Mouse (Mus musculus) cerebellum, adult 2 months (tissue): Measurements from ENCODE around the gene Dnal4. TPM values are rescaled to one million over a fixed set of nuclear protein-coding genes. Genes with fewer than 3 reads are reported as not detected.
A peak's percentile ranks its signal among the peaks of the same experiment; 100 is the strongest.

Source experiments
- DNase-seq, 2 experiments: peaks; one replicate each; pipeline ENCODE4 v3.0.0; 2021
- H3K27ac ChIP-seq: fragments of 200-500 bp; 2 replicates; pipeline ENCODE4 v1.5.1; 2012; ENCODE audit warnings: low read length, control low read depth, inconsistent platforms; ENCODE audit not compliant: insufficient read depth
- H3K27me3 ChIP-seq: fragments of 200-500 bp; 2 replicates; pipeline ENCODE4 v1.6.1; 2012; ENCODE audit warnings: inconsistent platforms, mild to moderate bottlenecking, low read length, moderate library complexity; ENCODE audit not compliant: control insufficient read depth, insufficient read depth
- H3K4me1 ChIP-seq: fragments of 200-500 bp; 2 replicates; pipeline ENCODE4 v1.6.1; 2011; ENCODE audit warnings: low read length; ENCODE audit not compliant: control insufficient read depth, insufficient read depth
- H3K4me3 ChIP-seq: fragments of 200-500 bp; replicated peaks from 2 replicates; pipeline ENCODE3; 2011; ENCODE audit warnings: mild to moderate bottlenecking, low read depth, low read length, control low read depth; ENCODE audit not compliant: insufficient read depth
- CTCF ChIP-seq: fragments of 200-500 bp; IDR thresholded peaks from 2 replicates; pipeline ENCODE4 v1.5.1; 2011; ENCODE audit warnings: low read depth, mild to moderate bottlenecking, control low read depth, low read length, moderate library complexity, borderline replicate concordance; ENCODE audit not compliant: insufficient read depth
- POLR2A ChIP-seq: fragments of 200-500 bp; IDR thresholded peaks from 2 replicates; pipeline ENCODE4 v1.6.1; 2011; ENCODE audit warnings: low read length, control low read depth, borderline replicate concordance; ENCODE audit not compliant: insufficient read depth
- WGBS: fragments of 180-500 bp; shearing (Covaris S2); methylation state at CpG from one replicate; pipeline ENCODE4 v1.1.7; 2018; 5-methylcytosine and 5-hydroxymethylcytosine counted together
- polyA plus RNA-seq: library from polyadenylated mRNA; depleted of rRNA; stranded (reverse); fragments of >200 nt; gene quantifications from 2 replicates; pipeline ENCODE4 v1.2.3, GENCODE M21; 2012

The Dnal4 gene
- polyA plus RNA-seq, 1 experiment = 55.1 TPM

DNA sequence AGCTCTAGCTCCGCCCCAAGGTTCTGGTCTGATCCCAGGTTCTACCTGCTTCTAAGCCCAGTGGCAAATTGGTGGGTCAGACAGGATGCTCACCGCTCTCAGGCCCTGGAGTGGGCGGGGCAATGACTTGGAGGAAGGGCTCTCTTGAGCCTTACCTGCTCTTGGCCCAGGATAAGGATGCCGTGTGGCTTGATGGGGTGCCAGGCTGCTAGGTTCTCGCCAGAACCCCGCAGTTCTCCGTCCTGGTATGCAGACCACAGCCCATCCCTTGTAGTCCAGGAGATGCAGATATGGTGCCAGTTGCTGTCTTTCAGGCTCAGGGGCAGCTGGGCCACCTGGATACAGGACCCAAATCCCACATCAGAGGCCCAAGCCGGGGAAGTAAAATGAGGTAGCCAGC, 12.5 kb upstream of the Dnal4 start:
- no peak overlapping the region for H3K4me3 ChIP-seq

DNA sequence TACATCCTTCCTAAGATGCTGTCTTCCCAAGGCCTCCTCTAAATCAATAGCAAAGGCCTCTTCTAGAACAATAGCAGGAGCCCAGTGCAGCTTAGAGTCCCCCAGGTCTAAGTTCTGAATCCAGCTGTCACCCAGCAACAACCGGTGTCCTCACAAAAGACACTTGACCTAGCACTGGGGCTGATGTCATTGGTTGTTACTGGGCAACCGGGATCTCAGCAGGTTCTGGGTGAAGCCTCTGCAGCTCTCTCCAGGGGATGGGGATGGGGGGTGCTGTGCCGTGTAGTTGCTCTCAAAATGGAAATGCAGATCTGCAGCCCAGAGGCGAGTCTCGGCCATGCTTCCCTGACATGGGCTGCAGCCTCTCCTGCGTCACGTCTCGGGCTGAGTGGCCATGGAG, 10.2 kb upstream of the Dnal4 start:
- no peak overlapping the region for H3K27ac ChIP-seq
- 48% methylated on average over 8 of the region's 8 CpGs for WGBS
- peaks cover 44% of the 10 kb centered on the region for H3K4me1 ChIP-seq
- TF ChIP-seq CTCF (no peak), POLR2A (no peak)
- H3K4me3 ChIP-seq = no peak overlapping the region
- no peak for DNase-seq
- H3K27me3 ChIP-seq = no peaks in the 10 kb centered on the region

More for the DNA sequence above, 12.5 kb upstream of the Dnal4 start:
- no peak for TF ChIP-seq CTCF
- TF ChIP-seq POLR2A = no peak
- no peaks in the 10 kb centered on the region for H3K27me3 ChIP-seq
- no peak overlapping the region for H3K27ac ChIP-seq
- peak; percentile 56 to 63 for DNase-seq
- H3K4me1 ChIP-seq = peaks cover 60% of the 10 kb centered on the region
- WGBS = 33% methylated on average over 8 of the region's 8 CpGs

DNA sequence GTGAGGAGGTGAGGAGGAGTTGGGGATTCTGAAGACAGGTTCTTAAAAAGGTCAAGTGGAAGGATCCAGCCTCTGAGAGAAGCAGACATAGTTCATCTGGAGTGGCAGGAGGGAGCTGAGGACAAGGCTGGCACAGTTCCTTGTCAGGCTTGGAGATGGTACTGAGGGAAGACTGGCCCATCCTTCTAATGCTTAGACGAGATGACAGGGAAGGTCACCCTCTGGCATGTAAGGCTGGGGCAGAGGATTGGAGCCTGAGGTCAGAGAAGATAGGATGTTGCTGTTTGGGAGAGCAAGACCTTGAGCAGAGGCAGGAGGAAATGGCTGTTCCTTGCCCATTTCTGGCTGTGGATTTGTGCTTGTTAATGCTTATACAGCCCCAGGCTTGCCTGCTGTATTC, 7.4 kb upstream of the Dnal4 start:
- WGBS = 5% methylated on average over 1 of the region's 1 CpGs
- H3K27ac ChIP-seq = no peak overlapping the region
- no peaks in the 10 kb centered on the region for H3K27me3 ChIP-seq
- TF ChIP-seq CTCF (no peak), POLR2A (no peak)
- H3K4me1 ChIP-seq = peaks cover 22% of the 10 kb centered on the region
- peak in 1 of 2 experiments; percentile 37 for DNase-seq
- no peak overlapping the region for H3K4me3 ChIP-seq

DNA sequence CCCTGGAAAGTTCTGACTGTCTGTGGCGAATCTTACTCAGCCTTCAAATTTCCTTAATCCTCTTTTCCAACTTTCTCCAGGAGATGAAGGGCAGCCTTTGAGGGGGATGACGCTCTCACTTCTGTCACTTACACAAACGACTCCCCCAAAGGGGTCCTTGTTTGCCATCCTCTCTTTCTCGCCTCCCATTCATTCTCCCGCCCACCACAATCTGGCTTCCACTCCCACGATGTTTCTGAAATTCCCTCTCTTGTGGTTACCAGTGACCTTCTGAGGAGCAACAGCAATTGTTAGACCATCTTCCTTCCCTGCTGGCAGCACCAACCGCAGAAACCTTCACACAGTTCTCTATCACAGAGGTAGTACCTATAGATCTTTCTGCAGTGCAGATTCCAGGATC, 2.0 kb downstream of the Dnal4 start:
- no peak for TF ChIP-seq CTCF
- no peak for TF ChIP-seq POLR2A
- no peaks in the 10 kb centered on the region for H3K27me3 ChIP-seq
- H3K27ac ChIP-seq = no peak overlapping the region
- H3K4me1 ChIP-seq = peaks cover 12% of the 10 kb centered on the region
- DNase-seq = no peak
- WGBS = 71% methylated on average over 7 of the region's 7 CpGs
- no peak overlapping the region for H3K4me3 ChIP-seq

DNA sequence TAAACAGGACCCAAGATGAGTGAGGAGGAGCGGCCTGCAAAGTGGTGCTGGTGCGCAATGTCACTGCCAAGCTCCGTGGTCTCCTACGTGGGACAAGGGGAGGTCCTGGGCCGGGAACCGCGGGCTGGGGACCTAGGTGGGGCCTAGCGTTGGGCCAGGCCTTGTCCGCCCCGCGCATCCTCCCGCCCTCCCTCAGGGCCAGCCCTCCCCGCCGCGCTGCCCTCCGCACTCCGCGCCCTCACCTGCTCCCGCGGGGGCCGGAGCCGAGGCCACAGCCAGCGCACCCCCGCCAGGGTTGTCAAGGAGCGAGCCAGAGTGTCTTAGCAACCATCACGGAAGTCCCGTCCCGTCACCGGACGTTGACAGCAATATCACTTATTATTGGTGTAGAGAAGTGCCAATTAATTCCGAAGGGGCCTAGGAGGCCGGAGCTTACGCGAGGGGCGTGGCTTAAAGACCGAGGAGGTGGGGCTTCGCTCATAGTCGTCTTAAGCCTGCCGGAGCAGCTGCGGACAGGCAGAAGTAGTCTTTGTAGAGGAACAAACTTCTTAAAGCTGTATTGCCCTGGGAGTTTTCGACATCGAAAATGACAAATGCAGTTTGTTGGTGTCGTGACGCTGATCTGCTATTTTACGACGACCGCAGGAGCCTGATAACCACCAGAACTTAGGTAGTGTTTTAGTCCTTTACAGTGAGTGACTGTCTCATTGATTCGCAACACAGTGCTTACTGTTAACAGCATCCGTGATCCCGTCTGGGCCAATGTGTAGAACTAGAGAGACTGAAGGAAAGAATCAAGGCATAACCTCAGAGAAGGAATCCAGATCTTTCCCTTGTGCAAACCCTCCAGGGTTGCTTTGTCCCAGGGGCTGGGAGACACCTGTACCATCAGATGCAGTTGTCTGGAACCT, 3.3 kb downstream of the Dnal4 start:
- Histone ChIP-seq H3K27me3 (no peaks in the 10 kb centered on the region), H3K4me3 (peak overlapping the region; percentile 82), H3K27ac (peak overlapping the region; percentile 49; the same call in 1 of the 2 replicates), H3K4me1 (peaks cover 22% of the 10 kb centered on the region)
- WGBS = under 1% methylated on average over 49 of the region's 50 CpGs
- peak; percentile 96 to 99 for DNase-seq
- TF ChIP-seq CTCF (no peak), POLR2A (peak; percentile 85)

DNA sequence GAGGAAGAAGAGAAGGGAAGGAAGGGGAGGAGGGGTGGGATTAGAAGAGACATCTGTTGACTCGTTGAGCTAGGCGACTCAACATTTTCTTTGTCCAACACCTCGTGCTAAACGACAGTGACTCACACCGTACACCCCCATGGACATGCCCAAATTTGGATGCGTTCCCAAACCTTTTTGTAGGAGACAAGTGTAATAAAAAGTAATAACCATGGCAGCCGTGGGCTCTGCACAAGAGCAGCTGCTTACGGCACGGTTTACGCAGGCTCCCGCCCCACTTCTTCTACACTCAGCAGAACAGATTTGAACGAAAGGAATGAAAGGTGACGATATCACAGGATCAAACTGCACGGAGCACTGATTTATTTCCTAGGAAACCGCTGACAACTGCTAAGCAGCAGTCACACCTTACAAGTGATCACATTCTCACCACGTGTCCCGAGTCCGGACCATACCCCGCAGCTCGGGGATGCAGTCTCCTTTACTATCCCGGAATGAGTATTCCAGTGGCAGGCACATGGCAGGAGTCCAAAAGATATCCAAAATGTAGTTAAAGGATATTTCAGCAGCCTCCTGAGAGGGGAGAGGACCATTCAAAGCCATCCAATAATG, 6.9 kb downstream of the Dnal4 start:
- Histone ChIP-seq H3K27me3 (no peaks in the 10 kb centered on the region), H3K4me1 (peaks cover 55% of the 10 kb centered on the region), H3K4me3 (no peak overlapping the region), H3K27ac (no peak overlapping the region)
- DNase-seq = no peak
- TF ChIP-seq CTCF = no peak
- TF ChIP-seq POLR2A = no peak
- 51% methylated on average over 21 of the region's 21 CpGs for WGBS

DNA sequence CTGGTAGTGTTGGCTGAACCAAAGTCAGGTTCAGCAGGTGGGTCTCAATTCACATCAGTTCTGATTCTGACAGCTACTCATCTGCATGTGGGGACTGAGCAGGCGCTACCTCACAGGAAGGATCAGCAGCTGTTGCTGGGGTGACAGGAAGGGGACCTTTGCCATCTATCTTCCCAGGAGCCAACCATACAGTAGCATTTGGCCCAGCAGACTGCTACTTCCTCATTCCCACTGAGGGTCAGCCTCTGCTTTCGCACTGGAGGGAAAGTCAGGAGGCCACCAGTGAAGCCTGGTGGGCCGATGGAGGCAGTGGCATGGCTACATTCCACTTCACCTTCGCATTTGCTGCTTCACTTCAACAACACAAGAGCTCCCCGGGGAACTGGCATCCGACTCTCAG, 9.3 kb downstream of the Dnal4 start:
- 53% methylated on average over 6 of the region's 6 CpGs for WGBS
- DNase-seq = no peak
- no peak overlapping the region for H3K27ac ChIP-seq
- peaks cover 72% of the 10 kb centered on the region for H3K4me1 ChIP-seq
- no peak overlapping the region for H3K4me3 ChIP-seq
- no peaks in the 10 kb centered on the region for H3K27me3 ChIP-seq
- no peak for TF ChIP-seq CTCF
- TF ChIP-seq POLR2A = no peak
